Mouse (Mus musculus) macrophage (primary cell): ENCODE measurements around the gene Prlh. TPM values are rescaled to one million over a fixed set of nuclear protein-coding genes. Genes with fewer than 3 reads are reported as not detected.

Experiments
- H3K27ac ChIP-seq: fragments of 350-480 bp; formaldehyde crosslinking; 2 replicates; pipeline ENCODE4 v1.9.0; 2021
- H3K36me3 ChIP-seq: fragments of 350-480 bp; formaldehyde crosslinking; 2 replicates; pipeline ENCODE4 v1.9.0; 2021; ENCODE audit errors: inconsistent target
- H3K4me3 ChIP-seq: fragments of 350-480 bp; formaldehyde crosslinking; 2 replicates; pipeline ENCODE4 v1.9.0; 2021; ENCODE audit errors: inconsistent target
- H3K79me2 ChIP-seq: fragments of 350-480 bp; formaldehyde crosslinking; 2 replicates; pipeline ENCODE4 v1.9.0; 2021; ENCODE audit errors: inconsistent target
- WGBS: methylation state at CpG from one replicate; pipeline ENCODE4 v1.1.7; 2026; ENCODE audit warnings: inconsistent platforms; ENCODE audit not compliant: missing documents; 5-methylcytosine and 5-hydroxymethylcytosine counted together
- polyA plus RNA-seq: library from polyadenylated mRNA; stranded (reverse); fragments of 250-400 nt; gene quantifications from 3 replicates; pipeline ENCODE4 v1.2.4, GENCODE M21; 2018; ENCODE audit warnings: inconsistent platforms

Gene Prlh
- polyA plus RNA-seq, 1 experiment from 2014 or later, result not detected

DNA sequence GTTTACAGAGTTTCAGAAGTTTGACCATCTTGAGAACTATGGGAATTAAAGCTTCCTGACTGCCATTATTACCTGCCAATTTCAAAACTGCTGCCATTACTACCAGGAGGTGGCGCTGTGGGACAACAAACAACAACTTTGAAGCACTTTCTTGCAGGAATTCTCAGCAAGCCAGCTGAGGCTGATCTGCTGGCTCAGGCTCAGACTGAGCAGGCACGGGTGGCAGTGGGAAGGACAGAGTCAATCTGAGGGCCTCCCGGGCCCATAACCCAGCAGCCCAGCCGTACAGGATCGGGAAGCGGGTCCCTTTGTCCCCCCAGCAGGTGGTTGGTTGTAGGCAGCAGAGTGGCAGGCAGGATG is 24.4 kb upstream of the Prlh start:
- Histone ChIP-seq H3K27ac (no peak overlapping the region), H3K36me3 (no peaks in the 10 kb centered on the region), H3K4me3 (no peak overlapping the region), H3K79me2 (no peaks in the 10 kb centered on the region)
- 29% methylated on average over 6 of the region's 6 CpGs for WGBS

DNA sequence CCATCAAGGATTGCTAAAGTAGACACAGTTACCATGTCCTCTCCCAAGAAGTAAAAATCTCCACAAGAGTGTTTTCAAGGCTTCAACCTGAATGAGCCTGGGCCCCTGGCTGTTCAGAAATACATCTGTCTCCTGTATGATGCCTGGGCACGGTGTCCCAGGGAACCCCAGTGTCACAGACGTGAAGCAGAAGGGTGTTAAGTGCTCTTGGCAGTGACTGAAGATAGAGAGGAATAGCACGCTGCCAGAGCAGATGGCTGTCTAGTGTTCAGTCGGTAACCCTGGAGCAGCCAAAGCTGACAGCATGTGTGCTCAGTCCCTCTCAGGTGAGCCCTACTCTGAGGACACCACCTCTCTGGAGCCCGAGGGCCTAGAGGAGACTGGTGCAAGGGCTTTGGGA is 19.9 kb upstream of the Prlh start:
- no peaks in the 10 kb centered on the region for H3K79me2 ChIP-seq
- no peak overlapping the region for H3K4me3 ChIP-seq
- no peak overlapping the region for H3K27ac ChIP-seq
- no peaks in the 10 kb centered on the region for H3K36me3 ChIP-seq
- WGBS, result 96% methylated on average over 5 of the region's 5 CpGs

DNA sequence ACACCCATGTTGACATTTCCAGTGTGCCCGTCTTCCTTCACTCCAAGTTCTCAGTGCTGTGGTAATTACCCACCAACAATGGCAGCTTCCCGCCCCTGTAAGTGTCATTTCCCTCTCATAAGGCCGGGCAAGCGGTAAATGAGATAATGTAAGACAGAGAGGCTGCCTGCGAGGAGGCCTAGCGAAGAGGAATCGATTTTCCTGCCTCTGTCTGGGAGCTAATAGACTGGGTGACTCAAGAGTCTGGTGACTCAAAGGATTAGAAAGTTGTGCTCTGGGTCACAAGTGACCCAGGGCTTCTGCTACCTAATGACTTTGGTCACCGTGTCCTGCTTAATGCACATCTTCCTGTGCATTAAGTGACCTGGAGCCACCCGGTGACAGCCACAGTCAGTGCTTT is 15.9 kb upstream of the Prlh start:
- H3K79me2 ChIP-seq, result no peaks in the 10 kb centered on the region
- no peak overlapping the region for H3K4me3 ChIP-seq
- WGBS, result 91% methylated on average over 8 of the region's 9 CpGs
- no peak overlapping the region for H3K27ac ChIP-seq
- H3K36me3 ChIP-seq, result no peaks in the 10 kb centered on the region

DNA sequence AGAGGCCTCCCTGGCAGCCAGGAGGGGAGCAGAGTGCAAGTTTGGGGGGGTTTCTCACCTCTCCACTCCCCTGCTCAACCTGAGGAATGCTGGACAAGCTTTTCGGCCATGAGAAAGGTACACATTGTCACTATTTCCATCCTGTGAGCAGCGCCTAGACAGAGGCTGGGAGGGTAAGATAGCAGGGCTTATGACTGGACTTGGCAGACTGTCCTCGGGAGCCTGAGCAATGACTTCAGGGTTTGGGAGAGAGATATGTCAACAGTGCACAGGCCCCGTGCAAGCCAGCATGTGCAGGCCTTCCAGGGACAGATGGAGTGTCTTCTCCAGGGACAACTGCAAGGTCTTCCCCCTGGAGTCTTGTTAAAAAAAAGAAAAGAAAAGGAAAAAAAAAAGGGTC is 12.9 kb upstream of the Prlh start:
- Histone ChIP-seq H3K36me3 (no peaks in the 10 kb centered on the region), H3K27ac (no peak overlapping the region), H3K79me2 (no peaks in the 10 kb centered on the region), H3K4me3 (no peak overlapping the region)
- WGBS, result 88% methylated on average over 4 of the region's 4 CpGs

DNA sequence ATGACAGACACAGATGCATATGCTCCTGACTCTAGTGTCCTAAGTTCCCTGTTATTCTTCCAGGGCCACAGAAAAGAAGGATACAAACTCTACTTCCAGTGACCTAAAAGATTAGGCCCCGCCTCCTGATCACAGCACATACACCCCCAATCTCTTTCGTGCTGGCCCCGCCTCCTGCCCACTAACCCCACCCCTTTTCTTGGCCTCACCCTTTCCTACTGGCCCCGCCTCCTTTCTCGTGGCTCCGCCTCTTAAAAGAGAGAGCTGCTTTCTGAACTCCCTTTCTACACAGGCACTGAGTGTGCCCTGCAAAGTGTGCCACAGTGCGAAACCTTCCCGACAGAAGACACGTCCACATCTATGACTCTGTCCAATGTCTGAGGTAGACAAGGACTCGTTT is 7.7 kb upstream of the Prlh start:
- Histone ChIP-seq H3K79me2 (no peaks in the 10 kb centered on the region), H3K36me3 (no peaks in the 10 kb centered on the region), H3K4me3 (no peak overlapping the region), H3K27ac (no peak overlapping the region)
- WGBS, result 88% methylated on average over 9 of the region's 10 CpGs

DNA sequence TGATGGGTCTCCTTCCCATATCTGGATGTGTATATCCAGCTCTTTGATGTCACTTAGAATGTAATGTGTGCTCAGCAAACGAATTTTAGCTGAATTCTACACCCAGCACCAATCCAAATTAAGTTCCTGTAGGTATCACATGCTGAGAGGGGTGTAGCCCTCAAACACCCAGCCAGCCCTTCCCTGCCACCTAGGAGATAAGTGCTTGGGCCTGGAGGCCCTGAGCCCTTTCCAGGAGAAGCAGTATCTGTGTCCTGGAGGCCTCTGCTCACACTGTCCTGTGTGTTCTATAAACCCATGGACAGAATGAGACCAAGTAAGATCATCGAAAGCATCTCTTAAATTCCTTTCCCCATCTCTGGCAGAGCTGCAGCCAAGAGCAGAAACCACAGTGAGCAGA is 5.7 kb upstream of the Prlh start:
- Histone ChIP-seq H3K4me3 (no peak overlapping the region), H3K27ac (no peak overlapping the region), H3K79me2 (no peaks in the 10 kb centered on the region), H3K36me3 (no peaks in the 10 kb centered on the region)
- 62% methylated on average over 2 of the region's 2 CpGs for WGBS

DNA sequence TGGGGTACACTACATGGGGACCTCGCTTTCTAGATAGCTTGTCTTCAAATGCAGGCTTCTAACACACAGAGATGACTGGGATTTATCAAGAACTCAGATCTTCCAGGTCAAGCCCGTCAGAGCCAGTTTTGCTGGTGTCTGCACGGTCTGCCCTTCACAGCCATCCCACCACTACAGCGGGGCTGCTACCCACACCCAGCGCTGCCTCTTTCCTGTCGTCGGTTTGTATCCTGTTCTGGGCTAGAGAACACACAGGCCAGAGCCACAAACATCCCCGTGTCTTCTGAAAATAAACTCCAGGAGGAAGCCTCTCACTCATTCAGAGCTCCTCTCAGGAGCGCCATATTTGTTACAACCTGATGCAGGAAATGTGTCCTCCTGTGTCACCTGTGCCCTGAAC is 3.6 kb upstream of the Prlh start:
- no peak overlapping the region for H3K4me3 ChIP-seq
- 10% methylated on average over 9 of the region's 9 CpGs for WGBS

DNA sequence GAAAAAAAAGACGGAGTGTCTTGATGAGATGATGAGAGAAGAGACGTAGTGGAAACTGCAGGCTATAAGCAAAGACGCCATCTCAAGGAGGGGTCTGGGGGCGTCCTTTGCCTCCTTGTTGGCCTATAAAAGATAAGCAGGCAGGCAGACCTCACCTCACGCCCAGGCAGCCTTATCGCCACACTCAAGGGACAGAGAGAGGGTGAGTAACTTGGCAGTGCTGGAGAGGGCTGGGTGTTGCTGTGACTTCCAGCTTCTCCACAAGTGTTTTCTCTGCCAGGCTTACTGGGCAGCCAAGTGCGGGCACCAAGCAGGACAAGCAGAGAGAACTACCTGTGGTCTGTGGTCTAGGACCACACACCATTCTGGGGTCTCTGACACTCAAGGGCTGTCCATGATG is 1.2 kb upstream of the Prlh start:
- no peak overlapping the region for H3K27ac ChIP-seq
- WGBS, result 82% methylated on average over 7 of the region's 7 CpGs
- no peaks in the 10 kb centered on the region for H3K36me3 ChIP-seq
- H3K79me2 ChIP-seq, result no peaks in the 10 kb centered on the region
- no peak overlapping the region for H3K4me3 ChIP-seq

More for the DNA sequence above, 3.6 kb upstream of the Prlh start:
- Histone ChIP-seq H3K36me3 (no peaks in the 10 kb centered on the region), H3K27ac (no peak overlapping the region), H3K79me2 (no peaks in the 10 kb centered on the region)

DNA sequence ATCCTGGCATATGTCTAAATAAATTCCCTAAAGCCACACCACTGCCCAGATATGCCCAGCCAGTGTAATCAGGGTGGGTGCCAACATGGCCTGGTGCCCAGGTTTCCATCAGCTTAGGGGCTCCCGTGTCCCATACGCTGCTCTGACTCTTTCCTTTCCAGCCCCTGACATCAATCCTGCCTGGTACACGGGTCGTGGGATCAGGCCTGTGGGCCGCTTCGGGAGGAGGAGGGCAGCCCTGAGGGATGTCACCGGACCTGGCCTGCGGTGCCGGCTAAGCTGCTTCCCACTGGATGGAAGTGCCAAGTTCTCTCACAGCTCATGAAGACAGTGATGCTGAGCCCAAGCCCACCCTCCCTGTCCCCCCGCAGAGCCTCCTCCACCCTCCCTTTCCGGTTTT is 780 bp downstream of the Prlh start:
- 89% methylated on average over 11 of the region's 11 CpGs for WGBS
- Histone ChIP-seq H3K36me3 (no peaks in the 10 kb centered on the region), H3K27ac (no peak overlapping the region)

DNA sequence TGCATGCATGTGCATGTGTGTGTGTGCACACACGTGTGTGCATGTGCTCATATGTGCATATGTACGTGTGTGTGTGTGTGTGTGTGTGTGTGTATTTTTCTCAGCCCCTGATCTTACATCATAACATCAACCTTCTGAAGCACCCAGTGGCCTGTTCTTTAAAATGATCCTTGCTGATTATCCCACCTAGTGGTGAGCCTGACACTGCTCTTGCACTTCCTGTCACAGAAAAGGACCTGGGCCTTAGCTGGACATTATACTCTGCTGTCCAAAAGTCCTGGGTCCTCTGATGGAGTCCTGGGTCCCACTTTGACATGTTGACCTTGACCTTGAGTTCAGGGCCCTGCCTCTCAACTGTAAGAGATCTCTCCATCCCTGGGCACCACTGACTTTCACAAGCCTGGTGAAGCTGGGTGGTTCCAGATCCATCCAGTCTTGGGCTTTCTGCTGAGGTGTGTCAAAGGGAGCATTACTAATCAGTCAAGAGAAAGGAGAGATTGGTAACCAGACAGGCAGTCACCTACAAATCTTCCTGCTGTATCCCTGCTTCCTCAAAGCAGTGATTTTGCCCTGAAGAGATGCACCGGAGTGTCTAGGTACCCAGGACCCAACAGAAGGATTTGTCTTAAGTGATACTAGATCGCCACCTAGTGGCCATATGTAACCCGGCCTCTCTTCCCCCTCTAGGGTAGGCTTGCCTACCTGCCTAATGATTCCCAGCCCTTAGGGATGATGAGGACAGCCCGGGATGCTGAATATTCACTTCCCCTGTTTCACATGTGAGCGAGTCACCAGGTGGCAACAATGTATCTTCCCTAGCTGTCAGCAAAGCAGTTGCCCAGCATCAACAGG is 3.6 kb downstream of the Prlh start:
- Histone ChIP-seq H3K4me3 (no peak overlapping the region), H3K27ac (no peak overlapping the region), H3K79me2 (no peaks in the 10 kb centered on the region), H3K36me3 (no peaks in the 10 kb centered on the region)
- WGBS, result 29% methylated on average over 7 of the region's 7 CpGs

More for the DNA sequence above, 780 bp downstream of the Prlh start:
- Histone ChIP-seq H3K79me2 (no peaks in the 10 kb centered on the region), H3K4me3 (no peak overlapping the region)

DNA sequence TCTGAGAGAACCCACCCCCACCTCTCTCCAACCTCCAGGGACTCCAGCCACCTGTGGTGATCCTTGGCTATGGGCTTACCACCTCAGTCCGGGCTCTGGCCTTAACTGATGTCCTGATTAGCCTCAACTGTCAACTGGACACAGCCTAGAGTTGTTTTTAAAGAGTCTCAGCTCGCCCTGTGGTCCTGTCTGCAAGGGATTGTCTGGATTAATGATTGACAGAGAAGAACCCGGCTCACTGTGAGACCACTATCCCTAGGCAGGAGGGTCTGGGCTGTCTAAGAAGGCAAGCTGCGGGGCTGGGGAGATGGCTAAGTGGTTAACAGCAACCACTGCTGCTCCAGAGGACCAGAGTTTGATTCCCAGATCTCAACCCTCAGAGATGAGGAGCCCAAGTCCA is 9.6 kb downstream of the Prlh start:
- no peak overlapping the region for H3K27ac ChIP-seq
- H3K36me3 ChIP-seq, result no peaks in the 10 kb centered on the region
- H3K79me2 ChIP-seq, result no peaks in the 10 kb centered on the region
- no peak overlapping the region for H3K4me3 ChIP-seq
- 94% methylated on average over 4 of the region's 4 CpGs for WGBS

DNA sequence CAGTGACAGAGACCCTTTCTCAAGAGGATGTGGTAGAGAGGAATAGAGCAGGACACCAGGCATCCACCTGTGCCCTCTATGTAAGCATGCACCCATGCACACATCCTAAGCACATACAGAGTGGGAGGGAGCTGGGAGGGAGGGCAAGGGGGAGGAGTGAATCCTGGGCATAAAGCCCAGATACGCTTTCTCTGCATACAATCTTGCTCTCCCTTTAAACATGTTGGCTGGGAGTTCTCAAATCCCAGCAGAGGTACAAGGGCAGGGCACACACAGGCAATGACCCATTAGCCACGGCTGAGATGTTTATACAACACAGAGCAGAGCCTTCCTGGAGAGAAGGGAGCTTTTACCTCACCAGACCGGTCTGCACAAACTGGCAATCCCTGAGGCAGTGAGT is 10.1 kb downstream of the Prlh start:
- no peak overlapping the region for H3K27ac ChIP-seq
- no peak overlapping the region for H3K4me3 ChIP-seq
- no peaks in the 10 kb centered on the region for H3K79me2 ChIP-seq
- H3K36me3 ChIP-seq, result no peaks in the 10 kb centered on the region
- 84% methylated on average over 3 of the region's 3 CpGs for WGBS

DNA sequence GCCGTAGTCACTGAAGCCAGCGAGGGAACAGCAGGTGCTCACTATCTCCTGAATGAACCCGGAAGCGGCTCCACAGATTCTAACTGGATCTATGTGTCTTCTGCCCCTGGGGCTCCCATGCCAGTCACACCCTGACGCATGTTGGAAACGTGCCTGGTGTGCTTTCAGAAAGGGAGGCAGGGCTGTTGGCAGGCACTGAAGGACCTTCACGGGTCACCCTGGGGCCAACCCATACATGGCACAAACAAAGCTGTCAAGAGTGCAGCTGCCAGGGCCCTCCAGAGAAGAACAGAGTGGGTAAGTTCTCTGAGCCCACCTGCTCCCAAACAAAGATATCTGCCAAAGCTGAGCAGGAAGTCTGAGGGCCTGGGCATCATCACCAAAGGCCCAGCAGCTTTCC is 14.7 kb downstream of the Prlh start:
- H3K27ac ChIP-seq, result no peak overlapping the region
- no peaks in the 10 kb centered on the region for H3K79me2 ChIP-seq
- no peaks in the 10 kb centered on the region for H3K36me3 ChIP-seq
- H3K4me3 ChIP-seq, result no peak overlapping the region
- 88% methylated on average over 7 of the region's 7 CpGs for WGBS

DNA sequence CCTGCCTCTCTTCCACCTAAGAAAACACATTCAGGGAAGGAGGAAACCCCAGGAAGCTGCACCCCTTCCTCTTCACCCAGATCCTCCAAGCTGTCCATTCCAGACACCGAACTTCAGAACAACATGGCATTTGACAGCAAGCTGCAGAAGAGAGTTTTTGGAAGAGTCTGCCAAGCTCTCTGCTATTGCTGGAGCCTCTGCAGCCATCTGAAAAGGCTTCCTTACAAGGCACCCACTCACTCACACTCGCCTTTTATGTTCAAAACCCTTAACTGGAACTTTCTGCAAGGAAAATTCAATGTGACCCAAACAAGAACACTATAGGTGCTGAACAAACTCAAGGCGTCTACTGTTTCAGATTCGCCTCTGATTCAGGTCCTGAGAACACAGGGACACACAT is 15.7 kb downstream of the Prlh start:
- H3K36me3 ChIP-seq, result no peaks in the 10 kb centered on the region
- H3K4me3 ChIP-seq, result no peak overlapping the region
- WGBS, result 41% methylated on average over 4 of the region's 4 CpGs
- H3K79me2 ChIP-seq, result no peaks in the 10 kb centered on the region
- no peak overlapping the region for H3K27ac ChIP-seq

DNA sequence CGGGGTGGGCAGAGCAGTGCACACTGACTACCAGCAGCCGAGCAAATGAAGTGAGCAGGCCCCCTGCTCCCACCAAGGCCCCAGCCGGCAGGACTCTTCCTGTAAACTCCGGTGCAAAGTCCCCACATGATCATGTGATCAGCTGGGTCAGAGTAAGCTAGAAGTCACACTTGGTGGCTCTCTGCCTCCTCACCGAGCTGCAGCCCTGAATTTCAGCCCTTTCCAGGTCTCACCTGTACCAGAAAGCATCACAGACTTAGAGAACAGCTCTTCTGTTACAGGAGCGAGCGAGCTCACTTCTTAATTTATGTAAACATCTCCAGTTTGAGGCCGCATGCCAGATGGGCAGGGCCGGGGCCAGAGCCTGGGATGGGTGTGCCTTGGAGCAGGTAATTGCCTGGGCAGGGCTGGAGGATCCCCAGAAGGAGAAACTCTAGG is 16.5 kb downstream of the Prlh start, which contains the start of gene Rab17:
Rab17 (minus strand) TSS at position 315 of the 438 bp plus-strand sequence.
- WGBS, result 40% methylated on average over 9 of the region's 9 CpGs
- Histone ChIP-seq H3K79me2 (no peaks in the 10 kb centered on the region), H3K4me3 (no peak within 1 kb of the TSS)

More for the DNA sequence above, 16.5 kb downstream of the Prlh start, which contains the start of gene Rab17:
- no peaks in the 10 kb centered on the region for H3K36me3 ChIP-seq
- no peak within 1 kb of the TSS for H3K27ac ChIP-seq
